ENCODE assay signal across 8 mouse cellular contexts in the genomic region with DNA sequence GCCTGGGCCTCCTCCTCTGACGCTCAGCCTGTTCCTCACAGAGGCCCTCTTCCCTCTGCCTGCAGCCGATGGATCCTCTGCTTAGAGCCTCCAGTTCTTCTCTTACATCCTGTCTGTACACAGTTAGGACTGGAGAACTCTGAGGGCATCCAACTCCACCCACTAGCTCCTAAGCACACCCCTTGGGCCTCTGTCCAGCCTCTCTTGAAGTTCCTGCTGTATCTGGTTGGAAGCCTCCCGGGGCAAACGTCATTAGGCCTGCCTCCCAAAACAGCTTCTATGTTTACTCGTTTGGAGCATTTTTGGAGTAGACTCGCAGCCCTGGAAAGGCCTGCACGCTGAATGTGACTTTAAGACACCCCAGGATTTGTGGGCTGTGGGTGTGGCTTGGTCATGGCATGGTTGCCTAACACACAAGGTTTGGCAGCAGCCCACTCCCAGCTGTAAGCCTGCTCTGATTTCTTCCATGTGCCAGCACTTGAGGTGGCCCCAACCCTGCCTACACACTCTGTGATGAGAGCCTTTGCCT. TPM values are rescaled to one million over a fixed set of nuclear protein-coding genes. Genes with fewer than 3 reads are reported as not detected.
A peak's percentile ranks its signal among the peaks of the same experiment; 100 is the strongest.
DNase-seq lines count a peak whose midpoint lies in the region; ATAC-seq and TF ChIP-seq lines count a peak whose summit lies in the region.

TSS of gene Fcgrt (minus strand) at position 200 of the 529 bp plus-strand sequence.

- peak within 1 kb of the TSS; percentile 67 for H3K4me2 ChIP-seq in intestine, postnatal 0 days (replicated peaks; ENCODE audit: low read depth)

- no peaks in the 10 kb centered on the region for H3K27me3 ChIP-seq in intestine, postnatal 0 days (replicated peaks; ENCODE audit: control insufficient read depth, insufficient read depth, low read length)
- no peaks in the 10 kb centered on the region for H3K27me3 ChIP-seq in limb, embryonic 10.5 days (ENCODE audit: low read depth, poor library complexity, severe bottlenecking)
- no peaks in the 10 kb centered on the region for H3K27me3 ChIP-seq in midbrain, embryonic 10.5 days (ENCODE audit: low read depth, poor library complexity, severe bottlenecking)

- H3K27ac ChIP-seq in intestine, postnatal 0 days (ENCODE audit: low read depth, low read length): peak within 1 kb of the TSS; percentile 85
- peak within 1 kb of the TSS; percentile 78 for H3K27ac ChIP-seq in limb, embryonic 10.5 days
- H3K27ac ChIP-seq in midbrain, embryonic 10.5 days (replicated peaks): peak within 1 kb of the TSS; percentile 7; the same call in 1 of the 2 replicates

- H3K36me3 ChIP-seq in intestine, postnatal 0 days (ENCODE audit: control insufficient read depth, insufficient read depth): peaks cover 14% of the 10 kb centered on the region; the same call in 1 of the 2 replicates
- no peaks in the 10 kb centered on the region for H3K36me3 ChIP-seq in limb, embryonic 10.5 days
- H3K36me3 ChIP-seq in midbrain, embryonic 10.5 days: no peaks in the 10 kb centered on the region

- DNase-seq in cerebellum, adult 11 months: no peak
- DNase-seq in cerebellum, adult 8-10 months: peak; percentile 26
- no peak for DNase-seq in limb, embryonic 10.5 days (ENCODE audit: low spot score)
- no peak for DNase-seq in midbrain, embryonic 10.5 days (ENCODE audit: low spot score)
- DNase-seq in testis, postnatal 14 days (ENCODE audit: low spot score): peak; percentile 88

- peak within 1 kb of the TSS; percentile 71 for H3K9ac ChIP-seq in intestine, postnatal 0 days (ENCODE audit: low read depth, low read length)

- TF ChIP-seq CTCF in intestine, postnatal 0 days (IDR thresholded peaks at IDR 0.05; ENCODE audit: low read depth): 0 out of 2 replicates have a peak, but pooled peaks have one; percentile 3

- ATAC-seq in cerebellum, adult (ENCODE audit: insufficient number of reproducible peaks, low FRiP score, low TSS enrichment): peak; percentile 45; the same call in 1 of the 2 replicates
- ATAC-seq in granulocyte monocyte progenitor cell, adult 5-6 weeks (replicated peaks; ENCODE audit: poor library complexity, severe bottlenecking): peak; percentile 83
- ATAC-seq in intestine, postnatal 0 days: peak; percentile 84

- 5% methylated on average over 7 of the region's 7 CpGs for WGBS in intestine, postnatal 0 days
- 54% methylated on average over 7 of the region's 7 CpGs for WGBS in limb, embryonic 10.5 days
- WGBS in midbrain, embryonic 10.5 days: 83% methylated on average over 7 of the region's 7 CpGs

- H3K9me3 ChIP-seq in intestine, postnatal 0 days (ENCODE audit: control insufficient read depth): no peaks in the 10 kb centered on the region
- H3K9me3 ChIP-seq in limb, embryonic 10.5 days (replicated peaks): no peaks in the 10 kb centered on the region
- H3K9me3 ChIP-seq in midbrain, embryonic 10.5 days (replicated peaks): no peaks in the 10 kb centered on the region

- H3K4me1 ChIP-seq in intestine, postnatal 0 days (replicated peaks; ENCODE audit: control insufficient read depth, insufficient read depth, low read length): no peaks in the 10 kb centered on the region; the same call in none of the 2 replicates
- H3K4me1 ChIP-seq in limb, embryonic 10.5 days: peaks cover 29% of the 10 kb centered on the region
- H3K4me1 ChIP-seq in midbrain, embryonic 10.5 days: peaks cover 37% of the 10 kb centered on the region

- peak within 1 kb of the TSS; percentile 45 for H3K4me3 ChIP-seq in intestine, postnatal 0 days (ENCODE audit: low read depth, low read length)
- peak within 1 kb of the TSS; percentile 16; the same call in 1 of the 2 replicates for H3K4me3 ChIP-seq in limb, embryonic 10.5 days
- H3K4me3 ChIP-seq in midbrain, embryonic 10.5 days: no peak within 1 kb of the TSS; the same call in 1 of the 2 replicates

RNA-seq across cellular contexts. Expression of gene Fcgrt, which starts in this region (rescaled TPM):
- total RNA-seq in granulocyte monocyte progenitor cell, adult 5-6 weeks (2014; fragmentation: Nextera tagmentation): 2.1 and 3.8 TPM in 2 replicates
- total RNA-seq in granulocyte monocyte progenitor cell, adult 5-6 weeks (2017): 2.7 and 3.6 TPM in 2 replicates
- polyA plus RNA-seq in intestine, postnatal 0 days (2015; fragmentation: Nextera tagmentation; extraction: Ambion mirVana): 2,929 and 3,267 TPM in 2 replicates
- polyA plus RNA-seq in limb, embryonic 10.5 days (2016; fragmentation: Nextera tagmentation; extraction: Ambion mirVana): 5.2 and 7.8 TPM in 2 replicates
- polyA plus RNA-seq in midbrain, embryonic 10.5 days (2016; fragmentation: Nextera tagmentation; extraction: Ambion mirVana): 12.0 and 15.3 TPM in 2 replicates

Comparison
In these comparisons a context has a peak if more than half of its experiments do, and no peak if none do; other contexts are left out.
1. RNA of gene Fcgrt (polyA plus RNA-seq): 2,929 to 3,267 TPM in intestine, postnatal 0 days; 12.0 to 15.3 TPM in midbrain, embryonic 10.5 days and 5.2 to 7.8 TPM in limb, embryonic 10.5 days; every median in the first group is over 100 times any median in the second.
2. DNase-seq: peak in cerebellum, adult 8-10 months (single experiment) and testis, postnatal 14 days (single experiment); none in cerebellum, adult 11 months (single experiment), limb, embryonic 10.5 days (single experiment) and midbrain, embryonic 10.5 days (single experiment).
3. H3K27ac ChIP-seq: peak in every context shown above with its lines; median percentile 85 in intestine, postnatal 0 days; 78 in limb, embryonic 10.5 days; 7 in midbrain, embryonic 10.5 days.
4. Peak in every context shown above with its lines, with median percentiles within 50 percentile points of each other: ATAC-seq.